Mouse (Mus musculus): ENCODE data around the gene H2-M3. TPM values are rescaled to one million over a fixed set of nuclear protein-coding genes. Genes with fewer than 3 reads are reported as not detected.

H2-M3 gene
- polyA plus RNA-seq, 1 experiment from 2014 or later: 1.6 TPM

DNA sequence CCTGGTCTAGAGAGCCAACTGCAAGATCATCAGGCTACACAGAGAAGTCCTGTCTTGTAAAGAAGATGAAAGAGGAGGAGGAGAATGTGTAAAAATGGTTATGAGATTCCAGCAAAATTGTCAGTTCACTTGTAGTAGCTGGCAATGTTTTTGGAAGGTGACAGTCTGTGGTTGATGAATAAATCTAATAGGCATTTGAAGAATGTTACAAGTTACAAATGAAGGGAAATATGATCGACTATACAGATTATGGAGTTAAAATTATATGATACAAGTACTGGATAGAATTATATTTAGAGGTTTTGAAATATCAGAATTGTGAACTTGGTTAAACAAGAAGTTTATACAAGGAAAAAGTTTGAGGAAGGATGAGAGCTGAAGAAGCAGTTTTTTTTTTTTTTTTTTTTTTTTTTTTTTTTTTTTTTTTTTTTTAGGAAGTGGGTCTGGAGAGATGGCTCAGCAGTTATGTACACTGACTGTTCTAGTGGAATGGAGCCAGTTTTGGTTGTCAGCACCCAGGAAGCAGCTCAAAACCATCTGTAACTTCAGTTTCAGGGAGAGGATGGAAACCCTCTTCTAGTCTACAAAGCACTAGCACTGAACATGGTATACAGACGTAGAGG lies 5.7 kb downstream of the H2-M3 start:
- Histone ChIP-seq H3K4me1 (ENCODE audit: control insufficient read depth, insufficient read depth, low read depth, low read length) (no peaks in the 10 kb centered on the region), H3K27ac (ENCODE audit: low read depth, low read length) (no peak overlapping the region), H3K9ac (ENCODE audit: low read depth, low read length) (no peak overlapping the region), H3K36me3 (ENCODE audit: control insufficient read depth, insufficient read depth, low read length) (no peaks in the 10 kb centered on the region), H3K9me3 (ENCODE audit: control insufficient read depth, low read length) (no peaks in the 10 kb centered on the region), H3K27me3 (replicated peaks; ENCODE audit: control insufficient read depth, insufficient read depth, low read length) (no peaks in the 10 kb centered on the region), H3K4me2 (ENCODE audit: low read length) (no peak overlapping the region), H3K4me3 (ENCODE audit: low read length) (no peak overlapping the region)
- ATAC-seq: no peak
- 85% methylated on average over 2 of the region's 2 CpGs for WGBS

GRCm38 (mm10) chr17:37276573-37276972 lies 6.6 kb downstream of the H2-M3 start:
- H3K9ac ChIP-seq (ENCODE audit: low read depth, low read length): no peak overlapping the region
- H3K27ac ChIP-seq (ENCODE audit: low read depth, low read length): no peak overlapping the region
- H3K4me2 ChIP-seq (ENCODE audit: low read length): no peak overlapping the region
- H3K36me3 ChIP-seq (ENCODE audit: control insufficient read depth, insufficient read depth, low read length): no peaks in the 10 kb centered on the region
- H3K27me3 ChIP-seq (replicated peaks; ENCODE audit: control insufficient read depth, insufficient read depth, low read length): no peaks in the 10 kb centered on the region
- H3K4me3 ChIP-seq (ENCODE audit: low read length): no peak overlapping the region
- no peaks in the 10 kb centered on the region for H3K4me1 ChIP-seq (ENCODE audit: control insufficient read depth, insufficient read depth, low read depth, low read length)
- no peaks in the 10 kb centered on the region for H3K9me3 ChIP-seq (ENCODE audit: control insufficient read depth, low read length)
- ATAC-seq: no peak

DNA sequence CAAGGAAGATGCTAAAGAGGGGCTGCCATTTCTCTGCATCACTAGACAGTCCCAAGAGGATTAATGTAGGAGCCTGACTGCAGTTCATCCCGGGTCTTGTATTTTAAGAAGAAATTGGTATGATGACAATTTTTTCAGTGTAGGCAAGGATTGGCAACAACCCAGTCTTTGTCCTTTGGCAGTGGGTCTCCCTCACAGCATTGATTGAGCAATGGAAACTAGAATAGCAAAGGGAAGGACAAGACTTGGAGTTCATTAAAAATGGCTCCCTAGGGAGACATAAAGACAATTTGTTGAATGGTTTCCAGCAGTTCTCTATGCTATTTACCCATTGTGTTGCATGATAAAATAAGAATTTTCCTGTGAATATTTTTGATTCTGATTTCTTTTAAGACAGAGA lies 10.3 kb downstream of the H2-M3 start:
- H3K27me3 ChIP-seq (replicated peaks; ENCODE audit: control insufficient read depth, insufficient read depth, low read length): no peaks in the 10 kb centered on the region
- H3K9me3 ChIP-seq (ENCODE audit: control insufficient read depth, low read length): no peaks in the 10 kb centered on the region
- 65% methylated on average over 1 of the region's 1 CpGs for WGBS
- no peaks in the 10 kb centered on the region for H3K4me1 ChIP-seq (ENCODE audit: control insufficient read depth, insufficient read depth, low read depth, low read length)
- no peak overlapping the region for H3K9ac ChIP-seq (ENCODE audit: low read depth, low read length)
- no peak overlapping the region for H3K4me3 ChIP-seq (ENCODE audit: low read length)
- no peaks in the 10 kb centered on the region for H3K36me3 ChIP-seq (ENCODE audit: control insufficient read depth, insufficient read depth, low read length)
- no peak for ATAC-seq
- no peak overlapping the region for H3K4me2 ChIP-seq (ENCODE audit: low read length)
- no peak overlapping the region for H3K27ac ChIP-seq (ENCODE audit: low read depth, low read length)

- Histone ChIP-seq H3K4me3 (ENCODE audit: low read length) (no peak within 1 kb of the TSS), H3K27me3 (replicated peaks; ENCODE audit: control insufficient read depth, insufficient read depth, low read length) (no peaks in the 10 kb centered on the region), H3K4me1 (ENCODE audit: control insufficient read depth, insufficient read depth, low read depth, low read length) (no peaks in the 10 kb centered on the region), H3K36me3 (ENCODE audit: control insufficient read depth, insufficient read depth, low read length) (no peaks in the 10 kb centered on the region), H3K9ac (ENCODE audit: low read depth, low read length) (no peak within 1 kb of the TSS), H3K9me3 (ENCODE audit: control insufficient read depth, low read length) (no peaks in the 10 kb centered on the region), H3K27ac (ENCODE audit: low read depth, low read length) (no peak within 1 kb of the TSS), H3K4me2 (ENCODE audit: low read length) (no peak within 1 kb of the TSS)
- no peak for ATAC-seq
- WGBS: 77% methylated on average over 1 of the region's 1 CpGs
These were observed 13.3 kb downstream of the H2-M3 start, which contains the start of gene Olfr99 for GRCm38 (mm10) chr17:37283360-37283759. Gene Olfr99 (minus strand): TSS chr17:37283460.

DNA sequence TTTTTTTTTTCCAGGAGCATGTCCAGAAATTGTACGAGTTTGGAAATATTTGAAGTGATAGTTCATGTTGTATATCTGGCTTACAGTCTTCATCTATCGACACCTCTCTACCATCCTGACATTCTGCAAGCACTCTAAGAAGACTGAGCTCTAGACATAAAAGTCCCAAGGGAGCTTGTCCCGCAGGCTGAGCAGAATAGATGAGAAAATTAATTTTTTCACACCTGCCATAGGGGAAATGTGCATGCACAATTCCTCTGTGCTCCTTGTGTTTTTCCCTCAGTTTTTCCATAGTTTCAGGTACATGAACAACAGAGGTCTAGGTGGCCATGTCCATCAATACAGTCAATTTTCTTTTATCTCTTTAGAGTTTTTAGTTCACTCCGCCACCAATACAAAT lies 34.2 kb downstream of the H2-M3 start, which contains the start of gene Olfr101:
Gene Olfr101 (minus strand): TSS at position 101 of the 400 bp plus-strand sequence.
- no peaks in the 10 kb centered on the region for H3K36me3 ChIP-seq (ENCODE audit: control insufficient read depth, insufficient read depth, low read length)
- H3K4me1 ChIP-seq (ENCODE audit: control insufficient read depth, insufficient read depth, low read depth, low read length): no peaks in the 10 kb centered on the region
- H3K9me3 ChIP-seq (ENCODE audit: control insufficient read depth, low read length): no peaks in the 10 kb centered on the region
- no peak within 1 kb of the TSS for H3K4me3 ChIP-seq (ENCODE audit: low read length)
- H3K4me2 ChIP-seq (ENCODE audit: low read length): no peak within 1 kb of the TSS
- H3K9ac ChIP-seq (ENCODE audit: low read depth, low read length): no peak within 1 kb of the TSS
- H3K27me3 ChIP-seq (replicated peaks; ENCODE audit: control insufficient read depth, insufficient read depth, low read length): no peaks in the 10 kb centered on the region
- WGBS: 79% methylated on average over 4 of the region's 4 CpGs
- no peak within 1 kb of the TSS for H3K27ac ChIP-seq (ENCODE audit: low read depth, low read length)
- ATAC-seq: no peak

DNA sequence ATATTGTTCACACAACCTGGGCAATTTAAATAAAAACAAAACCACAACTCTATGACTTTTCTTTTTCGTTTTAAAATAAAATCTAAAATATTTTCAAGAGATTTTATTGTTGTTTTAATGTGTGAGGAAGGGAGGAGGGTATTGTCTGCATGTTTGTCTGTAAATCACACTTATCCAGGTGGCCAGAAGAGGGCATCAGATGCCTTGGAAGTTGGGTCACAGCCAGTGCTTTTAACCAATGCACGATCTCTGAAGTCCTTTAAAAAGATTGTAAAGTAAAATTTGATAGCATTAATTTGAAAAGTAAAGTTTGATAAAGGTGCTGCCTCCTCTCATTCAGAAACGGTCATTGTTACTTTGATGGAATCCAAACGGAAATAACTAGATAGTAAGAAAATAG lies 38.5 kb downstream of the H2-M3 start:
- WGBS: 50% methylated on average over 4 of the region's 4 CpGs

DNA sequence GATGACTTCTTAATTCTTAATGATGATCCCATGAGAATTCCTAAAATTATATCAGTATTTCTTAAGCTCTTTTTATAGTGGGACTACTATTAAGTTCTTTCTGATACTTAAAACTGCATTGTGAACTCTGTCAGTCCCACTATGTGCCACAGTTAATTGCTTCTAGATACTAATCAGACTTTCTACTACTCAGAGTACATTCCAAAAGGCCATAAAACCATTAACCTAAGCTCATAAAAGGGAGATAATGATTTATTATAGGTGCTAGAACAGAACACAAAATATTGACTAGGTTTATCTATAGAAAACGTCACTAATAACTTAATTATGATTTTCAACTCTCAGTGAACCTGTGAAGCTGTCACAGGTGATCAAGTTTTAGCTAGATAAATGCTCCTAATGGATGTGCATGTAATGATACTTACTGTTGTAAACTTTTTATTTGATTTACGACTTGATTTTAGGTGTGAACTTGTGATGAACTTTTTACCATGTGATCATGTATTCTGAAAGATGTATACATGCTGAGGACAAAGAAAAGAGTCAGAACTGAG lies 40.2 kb downstream of the H2-M3 start:
- Histone ChIP-seq H3K9ac (ENCODE audit: low read depth, low read length) (no peak overlapping the region), H3K4me3 (ENCODE audit: low read length) (no peak overlapping the region), H3K4me2 (ENCODE audit: low read length) (no peak overlapping the region), H3K9me3 (ENCODE audit: control insufficient read depth, low read length) (no peaks in the 10 kb centered on the region), H3K27ac (ENCODE audit: low read depth, low read length) (no peak overlapping the region), H3K36me3 (ENCODE audit: control insufficient read depth, insufficient read depth, low read length) (no peaks in the 10 kb centered on the region), H3K27me3 (replicated peaks; ENCODE audit: control insufficient read depth, insufficient read depth, low read length) (no peaks in the 10 kb centered on the region), H3K4me1 (ENCODE audit: control insufficient read depth, insufficient read depth, low read depth, low read length) (no peaks in the 10 kb centered on the region)
- ATAC-seq: no peak
- 57% methylated on average over 2 of the region's 2 CpGs for WGBS

More for the DNA sequence above, 38.5 kb downstream of the H2-M3 start:
- Histone ChIP-seq H3K4me3 (ENCODE audit: low read length) (no peak overlapping the region), H3K27me3 (replicated peaks; ENCODE audit: control insufficient read depth, insufficient read depth, low read length) (no peaks in the 10 kb centered on the region), H3K9ac (ENCODE audit: low read depth, low read length) (no peak overlapping the region), H3K27ac (ENCODE audit: low read depth, low read length) (no peak overlapping the region), H3K36me3 (ENCODE audit: control insufficient read depth, insufficient read depth, low read length) (no peaks in the 10 kb centered on the region), H3K4me1 (ENCODE audit: control insufficient read depth, insufficient read depth, low read depth, low read length) (no peaks in the 10 kb centered on the region), H3K9me3 (ENCODE audit: control insufficient read depth, low read length) (no peaks in the 10 kb centered on the region), H3K4me2 (ENCODE audit: low read length) (no peak overlapping the region)
- no peak for ATAC-seq

DNA sequence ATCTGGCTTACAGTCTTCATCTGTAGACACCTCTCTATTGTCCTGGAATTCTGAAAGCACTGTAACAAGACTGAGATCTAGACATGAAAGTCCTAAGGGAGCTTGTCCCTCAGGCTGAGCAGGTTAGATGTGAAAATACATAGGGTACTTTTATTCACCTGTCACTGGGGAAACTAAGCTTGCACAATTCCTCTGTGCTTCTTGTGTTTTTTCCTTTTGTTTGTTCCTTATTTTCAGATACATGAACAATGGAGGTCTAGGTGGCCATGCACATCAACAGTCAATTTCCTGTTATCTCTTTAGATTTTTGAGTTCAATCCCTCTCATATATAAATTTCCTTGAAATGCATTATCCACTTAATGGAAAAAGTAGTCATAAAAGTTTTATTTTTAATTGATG lies 46.9 kb downstream of the H2-M3 start, which contains the start of gene Olfr102:
Gene Olfr102 (minus strand): TSS at position 101 of the 400 bp plus-strand sequence.
- Histone ChIP-seq H3K9ac (ENCODE audit: low read depth, low read length) (no peak within 1 kb of the TSS), H3K4me1 (ENCODE audit: control insufficient read depth, insufficient read depth, low read depth, low read length) (no peaks in the 10 kb centered on the region), H3K4me3 (ENCODE audit: low read length) (no peak within 1 kb of the TSS), H3K36me3 (ENCODE audit: control insufficient read depth, insufficient read depth, low read length) (no peaks in the 10 kb centered on the region), H3K27ac (ENCODE audit: low read depth, low read length) (no peak within 1 kb of the TSS), H3K9me3 (ENCODE audit: control insufficient read depth, low read length) (no peaks in the 10 kb centered on the region), H3K27me3 (replicated peaks; ENCODE audit: control insufficient read depth, insufficient read depth, low read length) (no peaks in the 10 kb centered on the region), H3K4me2 (ENCODE audit: low read length) (no peak within 1 kb of the TSS)
- ATAC-seq: no peak

Measured in hindbrain, embryonic 16.5 days (tissue).